Mouse (Mus musculus) forelimb bud, embryonic 11.5 days (tissue): ENCODE results near the gene Zc3h10.
"Not testable (repeated sequence)": the region's sequence is repeated elsewhere in the genome, so short reads cannot be mapped to it uniquely, and the experiment has no call there.

ENCODE experiments used
- DNase-seq: peaks from one replicate; pipeline ENCODE4 v3.0.0-alpha.2; 2012; ENCODE audit warnings: low read depth, low spot score

The Zc3h10 gene

GRCm38 (mm10) chr10:128524732-128525662 lies 22.6 kb downstream of the Zc3h10 start:
- peak; percentile 47 for DNase-seq

GRCm38 (mm10) chr10:128524111-128524731 lies 23.4 kb downstream of the Zc3h10 start:
- no peak for DNase-seq

GRCm38 (mm10) chr10:128522351-128522750 lies 25.2 kb downstream of the Zc3h10 start:
- DNase-seq: no peak

GRCm38 (mm10) chr10:128520591-128520990 lies 27.0 kb downstream of the Zc3h10 start:
- DNase-seq: no peak

- no peak for DNase-seq
Measured at GRCm38 (mm10) chr10:128518833-128519232, 28.7 kb downstream of the Zc3h10 start.

GRCm38 (mm10) chr10:128516677-128517076 lies 30.9 kb downstream of the Zc3h10 start:
- no peak for DNase-seq

- no peak for DNase-seq
Measured at GRCm38 (mm10) chr10:128516029-128516428, 31.5 kb downstream of the Zc3h10 start.

GRCm38 (mm10) chr10:128515044-128515443 lies 32.5 kb downstream of the Zc3h10 start:
- DNase-seq: no peak

GRCm38 (mm10) chr10:128511761-128512160 lies 35.8 kb downstream of the Zc3h10 start:
- no peak for DNase-seq

GRCm38 (mm10) chr10:128511189-128511588 lies 36.4 kb downstream of the Zc3h10 start:
- DNase-seq: no peak

GRCm38 (mm10) chr10:128510301-128510700 lies 37.3 kb downstream of the Zc3h10 start:
- DNase-seq: no peak

- DNase-seq: no peak
Measured at GRCm38 (mm10) chr10:128509831-128510230, 37.7 kb downstream of the Zc3h10 start.

GRCm38 (mm10) chr10:128509203-128509602 lies 38.4 kb downstream of the Zc3h10 start:
- no peak for DNase-seq

- no peak for DNase-seq
Measured at GRCm38 (mm10) chr10:128508260-128508659, 39.3 kb downstream of the Zc3h10 start.

- DNase-seq: no peak
Measured at GRCm38 (mm10) chr10:128505974-128506373, 41.6 kb downstream of the Zc3h10 start.

- DNase-seq: not testable (repeated sequence)
Measured at GRCm38 (mm10) chr10:128505371-128505667, 42.3 kb downstream of the Zc3h10 start.

GRCm38 (mm10) chr10:128504641-128505370 lies 42.8 kb downstream of the Zc3h10 start:
- no peak for DNase-seq

- no peak for DNase-seq
Measured at GRCm38 (mm10) chr10:128504012-128504411, 43.6 kb downstream of the Zc3h10 start.

- DNase-seq: no peak
Measured at GRCm38 (mm10) chr10:128503532-128503931, 44.0 kb downstream of the Zc3h10 start.

- no peak for DNase-seq
Measured at GRCm38 (mm10) chr10:128502341-128502740, 45.2 kb downstream of the Zc3h10 start.

- peak; percentile 37 for DNase-seq
Measured at GRCm38 (mm10) chr10:128499116-128499671, 48.4 kb downstream of the Zc3h10 start.

GRCm38 (mm10) chr10:128498590-128498989 lies 49.0 kb downstream of the Zc3h10 start, which contains the start of gene Myl6b:
Gene Myl6b (minus strand): TSS chr10:128498685.
- peak; percentile 96 for DNase-seq
